Mouse (Mus musculus) limb, embryonic 13.5 days (tissue): Measurements from ENCODE around the gene Paqr3. TPM values are rescaled to one million over a fixed set of nuclear protein-coding genes. Genes with fewer than 3 reads are reported as not detected.

Source experiments
- ATAC-seq: fragments of 200-750 bp; cut with Nextera tagmentation; 2 replicates; pipeline ENCODE4 v1.8.0; 2017; ENCODE audit warnings: low read depth, moderate number of reproducible peaks, moderate TSS enrichment; ENCODE audit not compliant: low FRiP score
- H3K27ac ChIP-seq: fragments of 300-500 bp; sonication (generic); 2 replicates; pipeline ENCODE4 v1.5.1; 2015; ENCODE audit warnings: inconsistent platforms, mild to moderate bottlenecking, moderate library complexity
- H3K27me3 ChIP-seq: fragments of 300-500 bp; sonication (generic); 2 replicates; pipeline ENCODE4 v1.6.1; 2015; ENCODE audit warnings: mild to moderate bottlenecking, inconsistent platforms
- H3K36me3 ChIP-seq: fragments of 300-500 bp; sonication (generic); 2 replicates; pipeline ENCODE4 v1.6.1; 2015; ENCODE audit warnings: inconsistent platforms, mild to moderate bottlenecking, moderate library complexity
- H3K4me1 ChIP-seq: fragments of 300-500 bp; sonication (generic); 2 replicates; pipeline ENCODE4 v1.6.1; 2015; ENCODE audit warnings: inconsistent platforms
- H3K4me2 ChIP-seq: fragments of 300-500 bp; sonication (generic); replicated peaks from 2 replicates; pipeline ENCODE4 v1.6.1; 2015; ENCODE audit warnings: inconsistent platforms, mild to moderate bottlenecking, moderate library complexity
- H3K4me3 ChIP-seq: fragments of 300-500 bp; sonication (generic); 2 replicates; pipeline ENCODE4 v1.5.1; 2015; ENCODE audit warnings: moderate library complexity, mild to moderate bottlenecking, inconsistent platforms
- H3K9ac ChIP-seq: fragments of 300-500 bp; sonication (generic); 2 replicates; pipeline ENCODE4 v1.6.1; 2015; ENCODE audit warnings: mild to moderate bottlenecking, inconsistent platforms
- H3K9me3 ChIP-seq: fragments of 300-500 bp; sonication (generic); 2 replicates; pipeline ENCODE4 v1.6.1; 2016; ENCODE audit warnings: inconsistent platforms
- WGBS: fragments of 180-500 bp; shearing (Covaris S2); methylation state at CpG from one replicate; pipeline ENCODE4 v1.1.7; 2015; 5-methylcytosine and 5-hydroxymethylcytosine counted together
- polyA plus RNA-seq: library from polyadenylated mRNA; unstranded; fragments of >200 nt; fragmentation: Nextera tagmentation; extraction: Ambion mirVana; gene quantifications from 2 replicates; pipeline ENCODE4 v1.2.1, GENCODE M21; 2015

Gene Paqr3
- polyA plus RNA-seq, 1 experiment from 2014 or later, result 6.0 TPM

GRCm38 (mm10) chr5:97081481-97081880 is 29.9 kb downstream of the Paqr3 start:
- peaks cover 23% of the 10 kb centered on the region for H3K36me3 ChIP-seq
- ATAC-seq, result no peak

GRCm38 (mm10) chr5:97078641-97079040 is 32.8 kb downstream of the Paqr3 start:
- no peaks in the 10 kb centered on the region for H3K9me3 ChIP-seq
- ATAC-seq, result no peak
- H3K36me3 ChIP-seq, result peaks cover 9% of the 10 kb centered on the region
- H3K27me3 ChIP-seq, result no peaks in the 10 kb centered on the region
- H3K4me3 ChIP-seq, result no peak overlapping the region
- H3K9ac ChIP-seq, result no peak overlapping the region
- no peaks in the 10 kb centered on the region for H3K4me1 ChIP-seq
- WGBS, result 74% methylated on average over 5 of the region's 5 CpGs
- no peak overlapping the region for H3K27ac ChIP-seq
- no peak overlapping the region for H3K4me2 ChIP-seq

More at GRCm38 (mm10) chr5:97081481-97081880, 29.9 kb downstream of the Paqr3 start:
- Histone ChIP-seq H3K4me2 (no peak overlapping the region), H3K9me3 (no peaks in the 10 kb centered on the region), H3K4me1 (no peaks in the 10 kb centered on the region), H3K4me3 (no peak overlapping the region), H3K27me3 (no peaks in the 10 kb centered on the region), H3K27ac (no peak overlapping the region), H3K9ac (no peak overlapping the region)
- 72% methylated on average over 3 of the region's 3 CpGs for WGBS

DNA sequence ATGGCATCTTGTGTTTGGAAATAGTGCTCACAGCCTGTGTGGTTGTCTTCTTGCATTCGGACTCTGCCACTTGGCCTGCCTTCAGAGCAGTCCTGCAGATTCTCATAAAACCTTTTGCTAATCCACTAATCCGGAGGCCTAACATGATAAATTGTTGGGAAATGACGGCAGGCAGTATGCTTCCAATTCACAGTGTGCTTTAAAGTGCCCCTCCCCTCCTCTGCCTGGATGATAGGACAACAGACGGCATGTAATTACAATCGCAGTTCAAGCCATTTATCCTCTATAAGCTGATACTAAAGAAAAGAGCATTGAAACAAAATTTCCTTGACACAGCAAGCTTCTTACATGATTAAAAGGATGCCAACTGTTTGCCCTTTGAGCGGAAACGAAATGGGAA is 33.7 kb downstream of the Paqr3 start:
- H3K27ac ChIP-seq, result no peak overlapping the region
- no peak overlapping the region for H3K4me3 ChIP-seq
- H3K36me3 ChIP-seq, result peaks cover 4% of the 10 kb centered on the region; the same call in 1 of the 2 replicates
- 66% methylated on average over 7 of the region's 7 CpGs for WGBS
- H3K9ac ChIP-seq, result no peak overlapping the region
- 0 out of 2 replicates have a peak, but pooled peaks cover 5% of the 10 kb centered on the region for H3K4me1 ChIP-seq
- no peaks in the 10 kb centered on the region for H3K27me3 ChIP-seq
- H3K4me2 ChIP-seq, result no peak overlapping the region
- no peak for ATAC-seq
- no peaks in the 10 kb centered on the region for H3K9me3 ChIP-seq

DNA sequence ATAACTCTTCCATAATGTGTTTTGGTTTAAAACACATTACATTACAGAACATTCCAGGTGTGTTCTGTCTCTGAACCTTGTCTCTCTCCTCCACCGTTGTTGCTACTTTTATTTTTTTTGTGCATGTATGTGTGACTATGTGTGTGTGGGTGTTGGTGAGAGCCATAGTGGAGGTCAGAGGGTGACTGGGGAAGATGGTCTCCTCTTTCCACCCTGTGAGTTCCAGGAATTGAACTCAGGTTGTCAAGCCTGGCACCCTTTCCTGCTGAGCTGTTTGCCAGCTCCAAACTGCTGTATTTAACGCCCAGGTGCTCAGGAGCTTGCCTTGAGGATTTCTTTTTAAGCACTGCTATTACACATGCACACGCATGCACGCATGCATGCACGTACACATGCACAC is 35.2 kb downstream of the Paqr3 start:
- no peaks in the 10 kb centered on the region for H3K9me3 ChIP-seq
- H3K27ac ChIP-seq, result no peak overlapping the region
- no peak overlapping the region for H3K4me3 ChIP-seq
- H3K36me3 ChIP-seq, result no peaks in the 10 kb centered on the region
- 0 out of 2 replicates have a peak, but pooled peaks cover 5% of the 10 kb centered on the region for H3K4me1 ChIP-seq
- 91% methylated on average over 5 of the region's 5 CpGs for WGBS
- no peak overlapping the region for H3K9ac ChIP-seq
- no peak for ATAC-seq
- H3K27me3 ChIP-seq, result no peaks in the 10 kb centered on the region
- no peak overlapping the region for H3K4me2 ChIP-seq

DNA sequence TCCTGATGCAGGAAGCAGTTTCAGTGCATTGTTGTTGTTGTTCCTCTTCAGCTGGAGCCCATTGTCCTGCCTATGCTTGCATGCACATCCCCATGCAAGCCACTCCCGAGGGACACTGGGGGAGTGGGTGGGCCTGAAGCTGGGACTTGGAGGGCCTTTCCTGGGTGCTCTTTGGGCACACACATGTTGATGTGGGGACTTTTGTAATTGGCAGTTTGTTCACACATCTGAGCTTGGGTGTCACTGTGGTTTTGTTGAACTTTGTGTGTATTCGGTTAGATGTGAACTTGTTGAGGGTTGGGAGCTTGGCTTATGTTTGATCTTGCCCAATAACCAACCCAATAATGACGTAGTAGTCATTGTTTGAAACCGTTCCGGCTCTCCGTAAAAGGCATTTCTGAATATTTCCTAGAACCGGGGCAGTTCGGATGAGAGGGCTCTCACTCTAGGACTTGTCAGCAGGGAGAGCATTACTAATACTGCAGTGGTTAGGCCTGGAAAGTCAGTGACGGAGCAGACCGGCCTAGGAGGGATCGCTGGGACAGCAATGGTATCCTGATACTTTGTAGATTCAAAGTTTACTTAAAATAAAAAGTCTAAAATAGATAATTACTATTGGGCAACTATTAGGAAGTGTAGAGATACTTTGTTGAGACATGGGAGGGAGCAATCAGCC is 35.8 kb downstream of the Paqr3 start:
- no peak for ATAC-seq
- Histone ChIP-seq H3K27me3 (no peaks in the 10 kb centered on the region), H3K36me3 (peaks cover 1% of the 10 kb centered on the region; the same call in 1 of the 2 replicates), H3K4me1 (0 out of 2 replicates have a peak, but pooled peaks cover 5% of the 10 kb centered on the region), H3K4me3 (no peak overlapping the region), H3K9me3 (no peaks in the 10 kb centered on the region), H3K27ac (no peak overlapping the region), H3K4me2 (no peak overlapping the region), H3K9ac (no peak overlapping the region)
- WGBS, result 91% methylated on average over 11 of the region's 11 CpGs

- Histone ChIP-seq H3K27me3 (no peaks in the 10 kb centered on the region), H3K4me3 (no peak overlapping the region), H3K9me3 (no peaks in the 10 kb centered on the region), H3K36me3 (peaks cover 50% of the 10 kb centered on the region), H3K4me1 (no peaks in the 10 kb centered on the region; the same call in 1 of the 2 replicates), H3K9ac (no peak overlapping the region), H3K4me2 (no peak overlapping the region), H3K27ac (no peak overlapping the region)
- WGBS, result 88% methylated on average over 4 of the region's 4 CpGs
- no peak for ATAC-seq
Observed at GRCm38 (mm10) chr5:97065746-97066145, 45.6 kb downstream of the Paqr3 start.

- Histone ChIP-seq H3K4me3 (no peak overlapping the region), H3K36me3 (peaks cover 41% of the 10 kb centered on the region), H3K4me2 (no peak overlapping the region), H3K9me3 (no peaks in the 10 kb centered on the region), H3K9ac (no peak overlapping the region), H3K27ac (no peak overlapping the region), H3K27me3 (no peaks in the 10 kb centered on the region), H3K4me1 (no peaks in the 10 kb centered on the region; the same call in 1 of the 2 replicates)
- no peak for ATAC-seq
- 68% methylated on average over 1 of the region's 1 CpGs for WGBS
Observed at GRCm38 (mm10) chr5:97062041-97062440, 49.4 kb downstream of the Paqr3 start.

DNA sequence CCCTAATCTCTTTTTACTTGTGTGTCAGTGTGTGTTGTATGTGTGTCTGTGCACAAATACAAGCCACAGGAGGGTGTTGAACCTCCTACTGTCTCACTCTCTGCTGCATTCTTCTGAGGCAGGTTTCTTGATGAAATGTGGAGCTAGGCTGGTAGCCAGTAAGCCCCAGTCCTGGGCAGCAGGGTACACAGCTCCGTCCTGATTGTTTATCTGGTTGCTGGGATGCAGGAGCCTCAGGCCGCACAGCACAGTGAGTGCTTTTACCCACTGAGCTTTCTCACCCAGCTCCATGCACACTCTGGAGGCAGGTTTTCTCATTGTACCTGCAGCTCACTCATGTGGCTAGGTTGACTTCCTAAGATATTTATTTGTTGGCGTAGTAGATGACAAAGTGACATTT is 50.5 kb downstream of the Paqr3 start:
- Histone ChIP-seq H3K27me3 (no peaks in the 10 kb centered on the region), H3K9ac (no peak overlapping the region), H3K4me3 (no peak overlapping the region), H3K4me2 (no peak overlapping the region), H3K9me3 (no peaks in the 10 kb centered on the region), H3K27ac (no peak overlapping the region), H3K36me3 (peaks cover 33% of the 10 kb centered on the region), H3K4me1 (no peaks in the 10 kb centered on the region)
- no peak for ATAC-seq
- 75% methylated on average over 3 of the region's 3 CpGs for WGBS

DNA sequence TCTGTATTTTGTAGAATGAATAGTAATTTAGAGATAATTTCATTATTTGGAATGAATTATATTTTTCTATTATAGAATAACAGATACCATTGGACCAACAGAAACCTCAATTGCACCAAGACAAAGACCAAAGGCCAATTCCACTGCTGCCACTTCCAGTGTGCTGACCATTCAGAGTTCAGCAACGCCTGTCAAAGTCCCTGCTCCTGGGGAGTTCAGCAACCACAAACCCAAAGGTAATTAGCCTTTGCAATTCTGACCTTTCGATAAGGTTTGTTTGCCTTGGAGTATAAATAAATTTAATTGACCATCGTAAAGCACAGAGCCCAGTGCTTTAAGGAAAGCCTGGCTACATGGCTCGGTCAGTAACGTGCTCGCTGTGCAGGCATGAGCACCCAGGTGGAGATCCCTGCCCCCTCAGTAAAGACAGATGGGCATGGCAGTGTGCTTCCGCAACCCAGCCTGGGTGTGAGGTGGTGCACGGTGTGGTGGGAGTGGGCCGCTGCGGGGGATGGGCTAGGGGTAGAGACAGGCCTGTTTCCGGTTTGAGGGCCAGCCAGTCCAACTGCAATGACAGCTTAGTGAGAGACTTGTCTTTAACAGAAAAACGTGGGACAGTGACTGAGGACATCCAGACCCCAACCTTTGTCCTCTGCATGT is 54.5 kb downstream of the Paqr3 start:
- Histone ChIP-seq H3K27ac (no peak overlapping the region), H3K4me1 (no peaks in the 10 kb centered on the region), H3K4me2 (no peak overlapping the region), H3K9me3 (no peaks in the 10 kb centered on the region), H3K36me3 (peaks cover 16% of the 10 kb centered on the region), H3K9ac (no peak overlapping the region), H3K4me3 (no peak overlapping the region), H3K27me3 (no peaks in the 10 kb centered on the region)
- ATAC-seq, result no peak
- 30% methylated on average over 12 of the region's 12 CpGs for WGBS

DNA sequence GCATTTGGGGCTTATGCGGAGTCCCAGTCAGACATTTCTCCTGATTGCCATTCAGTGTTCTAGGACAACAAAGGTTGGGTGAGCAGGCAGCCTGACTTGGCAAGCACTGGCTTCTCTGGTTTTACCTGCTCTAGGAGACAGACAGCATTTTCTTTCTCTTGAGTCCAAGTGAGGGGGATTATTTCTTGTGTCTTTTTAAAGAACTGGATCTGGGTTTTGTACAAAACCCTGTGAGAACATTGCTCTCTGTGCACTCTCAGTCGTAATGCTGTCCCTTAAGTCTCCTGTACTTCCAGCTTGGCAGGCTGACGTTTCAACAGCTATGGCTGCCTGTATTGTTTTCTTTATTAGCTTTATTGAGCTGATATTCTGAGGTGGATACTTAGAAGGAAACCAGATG is 55.0 kb downstream of the Paqr3 start:
- whole genome bisulfite sequencing, result 62% methylated on average over 3 of the region's 3 CpGs
- H3K9me3 ChIP-seq, result no peaks in the 10 kb centered on the region
- H3K36me3 ChIP-seq, result peaks cover 16% of the 10 kb centered on the region
- H3K4me2 ChIP-seq, result no peak overlapping the region
- H3K27me3 ChIP-seq, result no peaks in the 10 kb centered on the region
- no peak overlapping the region for H3K9ac ChIP-seq
- no peak for ATAC-seq
- H3K4me1 ChIP-seq, result no peaks in the 10 kb centered on the region
- H3K4me3 ChIP-seq, result no peak overlapping the region
- no peak overlapping the region for H3K27ac ChIP-seq

GRCm38 (mm10) chr5:97055511-97056068 is 55.8 kb downstream of the Paqr3 start:
- no peak overlapping the region for H3K27ac ChIP-seq
- peaks cover 16% of the 10 kb centered on the region for H3K36me3 ChIP-seq
- no peak overlapping the region for H3K4me3 ChIP-seq
- H3K4me2 ChIP-seq, result no peak overlapping the region
- no peak for ATAC-seq
- H3K27me3 ChIP-seq, result no peaks in the 10 kb centered on the region
- WGBS, result 2% methylated on average over 1 of the region's 1 CpGs
- no peak overlapping the region for H3K9ac ChIP-seq
- H3K9me3 ChIP-seq, result no peaks in the 10 kb centered on the region
- no peaks in the 10 kb centered on the region for H3K4me1 ChIP-seq

- Histone ChIP-seq H3K4me1 (no peaks in the 10 kb centered on the region), H3K27me3 (no peaks in the 10 kb centered on the region), H3K9ac (no peak overlapping the region), H3K36me3 (peaks cover 16% of the 10 kb centered on the region), H3K9me3 (no peaks in the 10 kb centered on the region), H3K4me3 (no peak overlapping the region), H3K4me2 (no peak overlapping the region), H3K27ac (no peak overlapping the region)
- WGBS, result 74% methylated on average over 10 of the region's 10 CpGs
- ATAC-seq, result no peak
Observed at GRCm38 (mm10) chr5:97054801-97055200, 56.6 kb downstream of the Paqr3 start.
